Mouse (Mus musculus): ENCODE measurements around the gene Gm4778. TPM values are rescaled to one million over a fixed set of nuclear protein-coding genes. Genes with fewer than 3 reads are reported as not detected.
A peak's percentile ranks its signal among the peaks of the same experiment; 100 is the strongest.
"Not testable (repeated sequence)": the region's sequence is repeated elsewhere in the genome, so short reads cannot be mapped to it uniquely, and the experiment has no call there.

Gm4778 gene
- polyA plus RNA-seq (2015; fragmentation: Nextera tagmentation; extraction: Ambion mirVana): not detected in 2 replicates

DNA sequence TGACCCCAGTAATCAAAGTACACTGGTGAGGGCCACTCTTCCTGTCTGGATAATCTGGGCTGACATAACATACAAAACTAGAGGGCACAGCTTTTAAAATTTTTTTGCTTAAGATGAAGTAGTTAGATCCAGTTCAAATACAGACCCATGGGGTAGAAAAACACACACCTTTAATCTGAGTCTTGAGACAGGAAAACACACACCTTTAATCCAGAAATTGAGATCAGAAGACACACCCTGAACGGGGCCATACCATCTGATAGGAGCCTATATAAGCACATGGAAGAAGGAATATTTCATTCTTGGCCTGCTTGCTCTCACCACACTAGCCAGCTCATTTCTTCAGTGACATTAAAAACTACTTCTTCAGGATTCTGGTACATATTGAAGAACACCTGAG lies at the start of gene Gm4778:
Gene Gm4778 (plus strand): TSS at position 301 of the 400 bp plus-strand sequence.
- ATAC-seq (ENCODE audit: low read depth); H3K27me3 ChIP-seq; H3K4me3 ChIP-seq; H3K9ac ChIP-seq; H3K4me1 ChIP-seq (replicated peaks); H3K27ac ChIP-seq (replicated peaks); H3K36me3 ChIP-seq; H3K9me3 ChIP-seq; H3K4me2 ChIP-seq: not testable (repeated sequence)
- 87% methylated on average over 1 of the region's 1 CpGs for WGBS

GRCm38 (mm10) chr3:94260598-94260997 lies 3.2 kb upstream of the Gm4778 start:
- no peak overlapping the region for H3K4me3 ChIP-seq
- no peaks in the 10 kb centered on the region for H3K27me3 ChIP-seq
- peak; percentile 43; the same call in 1 of the 2 replicates for ATAC-seq (ENCODE audit: low read depth)
- no peak overlapping the region for H3K27ac ChIP-seq (replicated peaks)
- H3K4me2 ChIP-seq: no peak overlapping the region
- H3K9ac ChIP-seq: no peak overlapping the region
- WGBS: 50% methylated on average over 6 of the region's 6 CpGs
- no peaks in the 10 kb centered on the region for H3K9me3 ChIP-seq
- H3K36me3 ChIP-seq: no peaks in the 10 kb centered on the region
- H3K4me1 ChIP-seq (replicated peaks): no peaks in the 10 kb centered on the region

DNA sequence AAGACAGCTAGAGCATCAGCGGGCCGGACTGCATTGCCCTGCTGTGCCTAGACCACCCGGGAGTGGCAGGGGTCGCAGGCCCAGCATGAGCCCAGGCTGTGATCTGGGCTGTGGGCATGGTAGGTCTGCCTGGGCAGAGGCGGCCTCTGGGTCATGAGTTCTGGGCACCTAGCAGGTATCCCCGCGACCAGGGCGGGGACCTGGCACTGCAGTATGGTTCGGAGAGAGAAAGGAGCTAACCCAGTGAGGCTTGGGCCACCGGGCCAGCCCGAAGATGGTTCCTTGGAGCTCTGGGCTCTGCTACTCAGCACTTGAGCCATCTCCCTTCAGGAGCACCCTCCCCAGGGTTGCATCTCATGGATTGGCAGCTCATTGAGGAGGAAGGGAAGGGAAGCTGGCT lies 12.2 kb downstream of the Gm4778 start:
- no peak overlapping the region for H3K9ac ChIP-seq
- no peaks in the 10 kb centered on the region for H3K9me3 ChIP-seq
- no peaks in the 10 kb centered on the region for H3K36me3 ChIP-seq
- H3K4me1 ChIP-seq (replicated peaks): no peaks in the 10 kb centered on the region
- H3K4me2 ChIP-seq: no peak overlapping the region
- no peaks in the 10 kb centered on the region for H3K27me3 ChIP-seq
- H3K27ac ChIP-seq (replicated peaks): no peak overlapping the region
- 86% methylated on average over 11 of the region's 11 CpGs for WGBS
- ATAC-seq (ENCODE audit: low read depth): no peak
- H3K4me3 ChIP-seq: no peak overlapping the region

- H3K4me3 ChIP-seq: no peak overlapping the region
- WGBS: 63% methylated on average over 1 of the region's 1 CpGs
- no peaks in the 10 kb centered on the region for H3K27me3 ChIP-seq
- peaks cover under 1% of the 10 kb centered on the region for H3K4me1 ChIP-seq (replicated peaks)
- ATAC-seq (ENCODE audit: low read depth): no peak
- H3K36me3 ChIP-seq: no peaks in the 10 kb centered on the region
- no peak overlapping the region for H3K4me2 ChIP-seq
- H3K9ac ChIP-seq: no peak overlapping the region
- H3K27ac ChIP-seq (replicated peaks): no peak overlapping the region
- H3K9me3 ChIP-seq: no peaks in the 10 kb centered on the region
These were observed 41.6 kb downstream of the Gm4778 start for GRCm38 (mm10) chr3:94305457-94305856.

DNA sequence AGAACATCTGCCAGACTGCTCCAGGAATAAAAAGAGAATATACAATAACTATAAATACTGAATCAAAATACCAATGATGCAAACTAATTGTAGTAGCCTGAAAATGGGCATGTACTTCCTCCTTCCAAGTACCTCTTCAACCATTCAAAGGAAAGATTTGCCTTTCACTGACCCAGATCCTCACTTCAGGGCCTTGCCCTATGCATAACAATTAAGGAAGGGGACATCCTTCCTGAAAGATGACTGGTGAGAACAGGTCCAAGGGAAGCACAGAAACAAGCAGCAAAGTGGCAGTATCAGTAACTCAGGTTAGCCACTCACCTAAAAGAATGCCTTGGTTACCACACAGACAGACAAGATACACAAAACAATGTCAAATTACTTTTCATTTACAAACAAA lies 43.1 kb downstream of the Gm4778 start:
- H3K4me1 ChIP-seq (replicated peaks): peaks cover 9% of the 10 kb centered on the region
- no peak overlapping the region for H3K4me3 ChIP-seq
- no peak overlapping the region for H3K9ac ChIP-seq
- H3K36me3 ChIP-seq: no peaks in the 10 kb centered on the region
- H3K27me3 ChIP-seq: no peaks in the 10 kb centered on the region
- H3K4me2 ChIP-seq: no peak overlapping the region
- H3K27ac ChIP-seq (replicated peaks): no peak overlapping the region
- no peaks in the 10 kb centered on the region for H3K9me3 ChIP-seq
- no peak for ATAC-seq (ENCODE audit: low read depth)

GRCm38 (mm10) chr3:94309633-94310363 lies 46.0 kb downstream of the Gm4778 start, which contains the start of gene Them4:
Gene Them4, plus strand, starts transcription at chr3:94310089.
- Histone ChIP-seq H3K36me3 (no peaks in the 10 kb centered on the region), H3K27ac (replicated peaks) (peak within 1 kb of the TSS; percentile 81), H3K27me3 (no peaks in the 10 kb centered on the region), H3K4me1 (replicated peaks) (peaks cover 9% of the 10 kb centered on the region), H3K9me3 (no peaks in the 10 kb centered on the region), H3K4me3 (peak within 1 kb of the TSS; percentile 60), H3K4me2 (peak within 1 kb of the TSS; percentile 68), H3K9ac (peak within 1 kb of the TSS; percentile 78)
- 2% methylated on average over 47 of the region's 47 CpGs for WGBS
- peak; percentile 99 for ATAC-seq (ENCODE audit: low read depth)

GRCm38 (mm10) chr3:94310491-94310890 lies 46.7 kb downstream of the Gm4778 start:
- Histone ChIP-seq H3K36me3 (no peaks in the 10 kb centered on the region), H3K4me3 (peak overlapping the region; percentile 60), H3K27ac (replicated peaks) (peak overlapping the region; percentile 81), H3K27me3 (no peaks in the 10 kb centered on the region), H3K4me1 (replicated peaks) (peaks cover 9% of the 10 kb centered on the region), H3K9ac (peak overlapping the region; percentile 78), H3K4me2 (peak overlapping the region; percentile 68), H3K9me3 (no peaks in the 10 kb centered on the region)
- 46% methylated on average over 7 of the region's 7 CpGs for WGBS
- no peak for ATAC-seq (ENCODE audit: low read depth)

DNA sequence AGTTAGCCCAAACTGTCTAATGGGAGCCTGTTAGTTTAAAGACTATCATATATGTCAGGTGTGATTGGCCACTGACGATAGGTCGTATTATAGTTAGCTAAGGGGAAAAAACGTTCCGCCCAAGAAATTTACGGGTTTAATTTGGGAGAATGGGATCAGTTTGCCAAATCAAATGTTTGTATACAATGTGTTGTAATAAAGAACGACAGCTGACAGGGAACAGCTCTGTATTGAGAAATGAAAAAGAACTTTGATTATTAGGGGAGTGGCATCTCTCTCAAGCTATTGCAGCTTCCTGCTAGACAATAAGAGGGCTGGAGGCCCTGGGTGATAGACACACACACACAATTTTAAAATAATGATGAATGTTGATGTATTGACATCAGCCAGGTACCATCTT lies 47.1 kb downstream of the Gm4778 start:
- Histone ChIP-seq H3K4me2 (peak overlapping the region; percentile 68), H3K4me1 (replicated peaks) (peaks cover 9% of the 10 kb centered on the region), H3K36me3 (no peaks in the 10 kb centered on the region), H3K9ac (peak overlapping the region; percentile 78), H3K27me3 (no peaks in the 10 kb centered on the region), H3K9me3 (no peaks in the 10 kb centered on the region), H3K27ac (replicated peaks) (peak overlapping the region; percentile 81; the same call in 1 of the 2 replicates), H3K4me3 (peak overlapping the region; percentile 60)
- 73% methylated on average over 6 of the region's 6 CpGs for WGBS
- no peak for ATAC-seq (ENCODE audit: low read depth)

GRCm38 (mm10) chr3:94311376-94311775 lies 47.5 kb downstream of the Gm4778 start:
- Histone ChIP-seq H3K4me2 (peak overlapping the region; percentile 68), H3K36me3 (no peaks in the 10 kb centered on the region), H3K4me3 (peak overlapping the region; percentile 60), H3K9ac (peak overlapping the region; percentile 78), H3K27me3 (no peaks in the 10 kb centered on the region), H3K27ac (replicated peaks) (no peak overlapping the region), H3K9me3 (no peaks in the 10 kb centered on the region), H3K4me1 (replicated peaks) (peaks cover 9% of the 10 kb centered on the region)
- WGBS: 69% methylated on average over 4 of the region's 4 CpGs
- ATAC-seq (ENCODE audit: low read depth): no peak

Other genes with a start within 250 kb of the Gm4778 start
- gene Gm9125, start 209.2 kb upstream of the Gm4778 start, polyA plus RNA-seq (2015; fragmentation: Nextera tagmentation; extraction: Ambion mirVana): not detected in 2 replicates
- not detected in 2 replicates for gene Gm10697, start 191.4 kb upstream of the Gm4778 start, polyA plus RNA-seq (2015; fragmentation: Nextera tagmentation; extraction: Ambion mirVana)
- gene Gm10696, start 85.8 kb upstream of the Gm4778 start, polyA plus RNA-seq (2015; fragmentation: Nextera tagmentation; extraction: Ambion mirVana): not detected in 2 replicates
- not detected in 2 replicates for gene Gm5286, start 67.3 kb upstream of the Gm4778 start, polyA plus RNA-seq (2015; fragmentation: Nextera tagmentation; extraction: Ambion mirVana)
- 39.0 and 49.2 TPM in 2 replicates for gene Them4, start 46.1 kb downstream of the Gm4778 start, polyA plus RNA-seq (2015; fragmentation: Nextera tagmentation; extraction: Ambion mirVana)
- 0.30 TPM in 1 of 2 replicates, not detected in the other for gene Them5, start 78.1 kb downstream of the Gm4778 start, polyA plus RNA-seq (2015; fragmentation: Nextera tagmentation; extraction: Ambion mirVana)
- gene C2cd4d, start 98.4 kb downstream of the Gm4778 start, polyA plus RNA-seq (2015; fragmentation: Nextera tagmentation; extraction: Ambion mirVana): 2.2 TPM in 2 replicates
- gene Rorc, start 108.8 kb downstream of the Gm4778 start, polyA plus RNA-seq (2015; fragmentation: Nextera tagmentation; extraction: Ambion mirVana): 0.33 and 0.36 TPM in 2 replicates
- gene Lingo4, start 134.5 kb downstream of the Gm4778 start, polyA plus RNA-seq (2015; fragmentation: Nextera tagmentation; extraction: Ambion mirVana): 0.70 and 1.0 TPM in 2 replicates
- 51.0 and 51.9 TPM in 2 replicates for gene Tdrkh, start 149.2 kb downstream of the Gm4778 start, polyA plus RNA-seq (2015; fragmentation: Nextera tagmentation; extraction: Ambion mirVana)
- gene Mrpl9, start 179.3 kb downstream of the Gm4778 start, polyA plus RNA-seq (2015; fragmentation: Nextera tagmentation; extraction: Ambion mirVana): 58.6 and 62.2 TPM in 2 replicates
- gene Oaz3, start 179.9 kb downstream of the Gm4778 start, polyA plus RNA-seq (2015; fragmentation: Nextera tagmentation; extraction: Ambion mirVana): 0.88 and 1.4 TPM in 2 replicates
- gene Celf3, start 214.3 kb downstream of the Gm4778 start, polyA plus RNA-seq (2015; fragmentation: Nextera tagmentation; extraction: Ambion mirVana): 246 and 259 TPM in 2 replicates
- 11.9 and 18.3 TPM in 2 replicates for gene Riiad1, start 216.3 kb downstream of the Gm4778 start, polyA plus RNA-seq (2015; fragmentation: Nextera tagmentation; extraction: Ambion mirVana)